Mouse (Mus musculus): ENCODE measurements around the gene Ush1g.

Ush1g gene

DNA sequence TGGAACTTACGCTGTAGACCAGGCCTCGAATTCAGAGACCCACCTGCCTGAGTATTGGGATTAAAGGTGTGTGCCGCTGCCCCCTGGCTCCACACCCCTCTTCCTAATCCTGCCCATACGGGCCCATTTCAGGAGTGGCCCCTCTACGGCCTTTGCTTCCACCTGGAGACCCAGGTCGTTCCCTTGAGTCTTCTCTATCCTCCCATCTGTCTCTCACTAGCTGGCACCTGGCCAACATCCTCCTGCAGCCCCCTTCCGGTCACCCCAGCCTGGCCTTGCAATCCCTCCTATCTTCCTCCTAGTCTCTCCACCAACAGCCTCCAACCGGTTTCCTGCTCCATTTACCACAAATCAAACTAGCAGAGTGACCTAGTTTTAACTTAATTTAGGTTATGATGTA, 32.0 kb downstream of the Ush1g start:
- ATAC-seq (ENCODE audit: low TSS enrichment) = no peak

DNA sequence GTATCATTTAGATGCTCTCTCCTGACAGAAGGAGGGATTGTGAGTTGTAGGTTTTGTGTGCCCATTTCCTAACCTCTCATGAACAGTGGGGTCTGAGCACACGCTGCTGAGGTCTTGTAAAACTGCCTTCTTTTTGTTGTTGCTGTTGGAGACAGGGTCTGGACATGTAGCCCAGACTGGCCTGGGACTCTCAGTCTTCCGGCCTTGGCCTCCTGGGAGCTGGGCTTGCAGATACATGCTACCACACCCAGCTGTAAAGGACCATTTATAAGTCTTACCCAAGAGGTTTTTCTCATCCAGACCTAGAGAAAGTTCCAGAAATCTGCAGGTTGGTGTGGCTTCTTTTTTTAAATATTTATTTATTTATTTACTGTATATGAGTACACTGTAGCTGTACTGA, 33.5 kb downstream of the Ush1g start:
- no peak for ATAC-seq (ENCODE audit: low TSS enrichment)

DNA sequence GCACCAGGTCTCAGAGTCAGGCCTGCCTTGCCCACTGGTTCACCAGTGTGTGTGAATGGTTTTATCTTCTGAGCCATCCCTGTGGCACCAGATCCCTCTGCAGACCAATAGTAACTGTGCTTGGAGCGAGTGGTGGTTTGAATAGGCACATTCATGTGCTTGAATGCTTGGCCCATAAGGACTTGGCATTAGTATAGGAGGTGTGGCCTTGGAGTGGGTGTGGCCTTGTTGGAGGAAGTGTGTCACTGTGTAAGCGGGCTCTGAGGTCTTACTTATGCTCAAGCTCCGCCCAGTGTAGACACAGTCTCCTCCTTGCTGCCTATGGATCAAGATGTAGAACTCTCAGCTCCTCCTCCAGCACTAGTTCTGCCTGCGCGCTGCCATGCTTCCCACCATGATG, 34.5 kb downstream of the Ush1g start:
- no peak for ATAC-seq (ENCODE audit: low TSS enrichment)

DNA sequence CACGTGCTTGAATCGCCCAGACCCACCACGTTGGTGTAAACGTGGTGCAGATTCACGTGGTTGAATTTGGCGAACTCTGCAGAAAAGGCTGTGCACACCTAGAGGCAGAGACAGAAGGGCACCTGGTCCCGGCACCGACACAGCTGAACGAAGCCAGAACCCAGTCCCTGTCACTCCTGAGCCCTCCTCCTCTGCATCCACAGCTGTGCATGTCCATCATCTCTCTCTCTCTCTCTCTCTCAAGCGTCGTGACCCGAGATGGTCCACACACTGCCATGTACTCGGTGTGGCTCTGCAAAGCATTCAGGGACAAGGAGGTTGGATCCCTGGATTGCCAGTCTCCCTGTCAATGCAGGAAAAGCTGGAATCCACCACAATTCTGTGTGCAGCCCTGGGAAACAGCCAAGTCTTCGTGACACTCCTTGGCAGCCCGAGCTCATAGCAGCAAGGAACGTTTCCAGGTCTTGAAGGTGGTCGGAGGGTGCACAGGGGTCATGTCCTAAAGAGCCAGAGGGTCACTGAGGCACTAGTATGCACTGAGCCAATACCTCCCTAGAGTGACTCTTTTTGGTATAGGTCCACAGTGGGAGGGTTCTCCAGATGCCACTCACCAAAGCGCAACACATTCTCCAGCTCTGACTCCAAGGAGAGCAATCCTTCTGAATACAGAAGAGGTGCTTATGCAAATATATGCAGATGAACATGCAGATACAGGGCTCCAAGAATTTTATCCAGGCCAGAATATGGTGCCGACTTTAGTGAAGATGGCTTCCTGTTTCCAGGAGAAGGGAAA, 35.4 kb downstream of the Ush1g start:
- peak; percentile 79 for ATAC-seq (ENCODE audit: low TSS enrichment)

DNA sequence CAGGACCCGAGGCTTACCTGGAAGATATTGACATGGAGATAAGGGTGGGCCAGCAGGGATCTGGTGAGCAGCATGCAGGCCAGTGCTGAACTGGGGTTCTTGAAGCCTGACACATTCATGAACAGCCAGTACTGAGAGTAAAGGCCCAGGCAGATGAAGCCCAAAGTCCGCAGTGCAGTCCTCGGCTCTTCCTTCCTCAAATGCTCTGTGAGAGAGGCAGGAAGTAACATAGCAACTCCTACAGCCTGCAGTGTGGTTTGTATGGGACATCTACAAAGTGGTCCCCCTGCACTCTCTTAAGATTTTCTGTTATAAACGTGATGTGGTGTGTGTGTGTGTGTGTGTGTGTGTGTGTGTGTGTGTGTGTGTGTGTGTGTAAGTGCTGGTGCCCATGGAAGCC, 36.6 kb downstream of the Ush1g start:
- no peak for ATAC-seq (ENCODE audit: low TSS enrichment)

DNA sequence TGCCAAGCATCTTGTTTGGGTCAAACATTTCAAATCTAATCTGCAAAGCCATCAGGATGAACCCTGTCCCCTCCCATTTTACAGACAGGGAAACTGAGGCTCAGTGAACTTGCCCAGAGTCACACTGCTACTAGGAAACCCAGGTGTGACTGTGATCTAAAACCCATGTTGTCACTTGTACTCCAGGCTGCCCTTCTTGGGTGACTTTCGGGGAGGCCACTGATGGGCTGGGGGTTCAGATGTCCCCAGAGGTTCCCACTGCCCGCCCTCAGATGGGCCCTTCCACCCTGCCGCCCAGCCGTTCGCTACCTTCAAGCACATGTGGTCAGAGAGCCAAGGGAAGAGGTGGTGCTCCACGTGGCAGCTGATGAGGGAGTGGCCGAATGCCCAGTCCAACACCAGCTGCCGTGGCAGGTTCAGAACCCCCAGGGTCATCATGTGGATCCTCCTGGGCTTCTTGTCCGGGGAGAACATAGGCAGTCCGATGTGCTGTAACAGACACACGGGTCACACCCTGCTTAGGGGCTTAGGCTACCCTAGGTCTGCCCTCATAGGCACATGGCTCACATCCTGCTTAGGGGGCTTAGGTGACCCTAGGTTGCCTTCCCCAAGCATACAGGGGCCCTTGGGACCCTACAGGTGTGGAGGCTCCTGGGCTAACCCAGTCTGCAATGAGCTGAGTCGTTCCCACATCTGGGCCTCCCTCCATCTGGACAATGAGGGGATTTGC, 37.8 kb downstream of the Ush1g start:
- ATAC-seq (ENCODE audit: low TSS enrichment) = no peak

DNA sequence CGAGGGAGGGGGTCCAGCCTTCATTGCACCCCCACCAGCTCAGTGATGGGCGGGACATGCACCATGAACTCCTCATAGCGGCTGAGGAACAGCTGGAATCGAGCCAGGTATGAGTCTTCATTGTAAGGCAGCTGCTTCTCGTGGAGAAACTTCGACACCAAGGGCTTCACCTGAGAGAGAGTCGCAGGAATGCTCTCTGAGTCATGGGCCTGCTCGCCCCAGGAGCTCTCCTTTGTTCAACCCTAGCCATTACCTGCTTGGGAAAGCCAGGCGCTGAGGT, 38.4 kb downstream of the Ush1g start:
- ATAC-seq (ENCODE audit: low TSS enrichment) = no peak

DNA sequence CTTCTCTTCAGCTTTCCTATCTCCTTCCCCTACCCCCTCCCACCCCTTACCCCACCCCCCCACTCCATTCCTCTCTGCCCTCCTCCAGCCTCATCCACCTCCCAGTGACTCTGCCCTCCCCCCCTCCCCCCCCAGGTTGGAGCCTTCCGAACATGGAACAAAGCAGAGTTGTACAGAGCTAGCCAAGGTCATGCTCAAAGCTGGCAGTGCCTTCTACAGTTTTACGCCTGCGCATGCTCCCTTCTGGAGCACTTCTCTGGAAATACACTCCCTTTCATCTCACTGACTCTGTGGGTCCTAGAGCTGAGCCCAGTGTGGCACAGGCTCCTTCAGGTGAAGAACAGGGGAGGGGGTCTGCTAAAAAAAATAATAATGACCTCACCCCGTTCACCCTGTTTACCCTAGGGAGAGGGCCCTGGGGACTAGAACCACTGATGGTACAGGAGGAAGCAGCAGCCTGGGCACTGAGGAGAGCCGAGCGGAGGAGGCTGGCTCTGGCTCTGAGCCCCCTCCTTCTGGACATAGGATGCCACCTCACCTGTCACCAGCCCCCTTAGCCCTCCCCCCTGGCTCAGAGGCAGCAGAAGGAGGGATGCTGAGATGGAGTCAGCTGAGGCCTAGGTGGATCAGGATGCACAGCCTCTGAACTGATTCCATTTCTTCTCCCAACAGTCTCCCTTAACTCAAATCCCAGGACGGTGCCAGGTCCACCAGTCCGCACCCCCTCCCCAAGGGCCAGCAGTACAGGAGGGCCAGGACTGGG, 38.9 kb downstream of the Ush1g start:
- ATAC-seq (ENCODE audit: low TSS enrichment) = no peak

DNA sequence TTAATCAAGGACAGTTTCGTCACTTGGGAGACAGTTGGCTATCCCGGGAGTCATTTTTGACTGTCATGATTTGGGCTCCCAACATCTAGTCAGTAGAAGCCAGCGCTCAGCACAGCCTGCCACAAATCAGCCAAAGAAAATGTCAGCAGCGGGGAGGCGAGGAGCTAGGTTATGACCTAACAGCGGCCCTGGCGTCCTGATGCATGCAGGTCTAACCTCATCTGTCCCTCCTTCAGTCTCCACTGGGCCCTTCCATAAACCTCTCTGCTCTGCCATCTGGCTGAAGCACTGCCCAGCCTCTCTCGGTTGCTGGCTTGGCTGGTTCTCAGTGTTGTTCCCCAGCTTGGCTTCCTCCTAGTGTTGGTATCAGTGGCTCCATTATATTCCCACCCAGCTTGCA, 39.5 kb downstream of the Ush1g start:
- peak; percentile 7; the same call in 1 of the 2 replicates for ATAC-seq (ENCODE audit: low TSS enrichment)

DNA sequence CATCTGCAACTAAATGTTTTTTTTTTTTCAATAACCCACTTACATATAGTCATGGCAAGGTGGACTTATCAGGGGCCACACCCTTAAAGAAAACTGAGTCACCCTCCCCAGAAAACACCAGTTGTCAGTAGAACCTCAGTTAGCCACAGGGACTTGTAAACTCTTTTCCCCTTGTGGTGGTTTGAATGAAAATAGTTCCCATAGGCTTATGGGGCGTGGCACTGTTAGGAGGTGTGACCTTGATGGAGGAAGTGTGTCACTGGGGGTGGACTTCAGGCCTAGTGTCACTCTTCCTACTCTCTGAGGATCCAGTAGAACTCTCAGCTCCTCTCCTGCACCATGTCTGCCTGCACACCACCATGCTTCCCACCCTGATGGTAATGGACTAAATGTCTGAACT, 42.1 kb downstream of the Ush1g start:
- no peak for ATAC-seq (ENCODE audit: low TSS enrichment)

DNA sequence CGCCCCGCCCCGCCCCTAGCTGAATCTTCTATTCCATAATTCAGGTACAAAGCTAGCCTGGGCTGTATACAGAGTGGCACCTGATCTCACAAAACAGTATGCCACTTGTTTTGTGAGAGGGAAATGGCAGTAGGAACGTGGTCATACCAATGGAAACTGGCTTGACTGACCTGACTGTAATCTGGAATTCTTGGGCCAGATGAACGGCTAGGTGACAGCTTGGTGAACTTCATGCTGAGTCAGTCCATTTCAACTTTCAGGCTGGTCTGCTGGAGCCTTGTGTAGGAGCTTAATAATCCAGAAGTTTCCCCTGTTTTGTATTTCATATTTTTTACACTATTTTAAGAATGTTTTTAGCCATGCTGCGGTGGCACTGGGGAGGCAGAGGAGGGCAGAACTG, 43.7 kb downstream of the Ush1g start:
- ATAC-seq (ENCODE audit: low TSS enrichment) = no peak

DNA sequence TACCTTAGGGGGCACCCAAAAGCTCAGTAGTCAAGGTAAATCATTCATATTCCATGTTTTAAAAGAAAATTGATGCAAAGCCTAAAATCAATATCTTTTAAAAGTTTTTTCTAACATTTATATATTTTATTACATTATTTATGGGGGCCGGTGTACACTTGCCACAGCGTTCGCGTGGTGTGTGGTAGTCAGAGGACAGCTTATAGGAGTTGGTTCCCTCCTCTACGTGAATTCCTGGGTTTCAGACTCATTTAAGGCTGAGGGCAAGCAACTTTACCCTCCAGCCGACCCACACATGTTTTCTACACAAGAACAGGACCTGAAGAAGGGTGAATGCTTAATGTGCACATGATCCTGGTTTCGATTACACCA, 44.3 kb downstream of the Ush1g start:
- ATAC-seq (ENCODE audit: low TSS enrichment) = no peak

DNA sequence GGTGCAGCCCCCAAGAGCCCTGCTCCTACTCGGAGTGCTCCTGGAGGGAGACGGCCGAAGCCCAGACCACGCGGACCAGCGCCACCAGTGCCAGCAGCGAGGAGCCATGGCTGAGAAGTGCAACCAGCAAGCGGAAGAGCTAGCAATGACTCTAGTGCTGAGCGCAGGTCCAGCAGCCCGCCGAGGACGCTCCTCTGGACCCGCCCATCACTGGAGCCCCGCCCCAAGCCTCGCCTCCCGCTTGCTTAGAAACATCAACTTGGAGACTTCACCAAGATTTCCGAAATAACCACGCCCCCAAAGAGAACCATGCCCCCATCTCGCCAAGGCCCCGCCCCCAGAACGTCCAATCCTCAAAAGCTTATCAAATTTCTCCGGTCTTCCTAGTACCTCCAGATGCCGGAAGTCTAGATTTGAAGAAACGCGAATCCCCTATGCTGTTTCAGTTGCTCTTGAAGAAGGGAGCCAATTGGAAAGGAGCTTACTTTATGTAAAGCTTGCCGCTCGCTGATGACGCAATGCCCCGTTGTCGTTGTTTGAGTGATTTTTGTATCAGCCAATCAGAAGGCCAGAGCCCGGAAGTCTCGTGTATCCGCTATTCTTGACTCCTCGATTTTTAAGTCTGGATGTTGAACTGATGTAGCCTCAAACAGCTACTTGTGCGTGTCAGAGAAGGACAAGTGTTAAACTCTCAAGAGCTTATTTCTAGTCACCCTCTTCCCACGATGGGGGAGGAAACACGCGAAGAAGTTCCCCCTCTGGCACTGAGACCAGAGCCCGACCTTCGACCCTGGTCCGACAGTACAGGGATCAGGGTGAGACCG, 44.8 kb downstream of the Ush1g start, which contains the start of gene Fdxr:
Gene Fdxr (minus strand): TSS at position 271 of the 824 bp plus-strand sequence.
- peak; percentile 91 for ATAC-seq (ENCODE audit: low TSS enrichment)

DNA sequence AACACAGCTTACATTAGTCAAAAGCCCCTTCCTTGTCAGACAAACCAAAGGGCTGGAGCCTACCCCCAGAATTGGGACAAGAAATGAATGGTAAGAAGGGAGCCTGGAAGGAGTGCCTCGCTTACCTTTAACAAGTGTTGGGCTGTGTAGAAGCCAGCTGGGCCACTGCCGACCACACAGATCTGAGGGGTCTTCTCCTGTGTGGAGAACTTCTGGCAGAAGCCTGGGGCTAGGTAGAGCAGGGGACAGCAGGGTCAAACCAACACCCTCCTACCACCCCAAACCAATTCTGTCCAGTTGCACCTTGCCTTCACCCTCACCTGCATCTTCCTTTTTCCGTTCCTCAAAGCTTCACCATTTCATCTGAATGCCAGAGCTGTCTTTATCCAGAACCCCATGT, 45.9 kb downstream of the Ush1g start:
- ATAC-seq (ENCODE audit: low TSS enrichment) = no peak

DNA sequence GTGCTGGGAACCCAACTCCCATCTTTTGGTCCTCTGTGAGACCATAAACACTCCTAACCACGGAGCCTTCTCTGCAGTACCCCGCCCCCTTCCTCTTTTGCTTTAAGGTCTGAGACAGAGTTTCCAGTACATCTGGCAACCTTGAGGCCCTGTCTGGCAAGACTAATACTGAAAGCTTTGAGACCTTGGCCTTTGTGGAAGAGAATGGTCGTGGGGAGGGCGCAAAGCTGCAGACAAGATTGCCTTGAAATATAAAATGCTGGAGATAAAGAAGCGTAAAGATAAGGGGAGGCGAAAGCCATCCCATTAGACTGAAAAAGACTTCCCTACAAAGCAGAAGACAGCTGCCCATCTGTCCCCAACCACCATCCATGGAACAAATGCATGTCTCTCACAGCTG, 46.3 kb downstream of the Ush1g start:
- ATAC-seq (ENCODE audit: low TSS enrichment) = no peak

DNA sequence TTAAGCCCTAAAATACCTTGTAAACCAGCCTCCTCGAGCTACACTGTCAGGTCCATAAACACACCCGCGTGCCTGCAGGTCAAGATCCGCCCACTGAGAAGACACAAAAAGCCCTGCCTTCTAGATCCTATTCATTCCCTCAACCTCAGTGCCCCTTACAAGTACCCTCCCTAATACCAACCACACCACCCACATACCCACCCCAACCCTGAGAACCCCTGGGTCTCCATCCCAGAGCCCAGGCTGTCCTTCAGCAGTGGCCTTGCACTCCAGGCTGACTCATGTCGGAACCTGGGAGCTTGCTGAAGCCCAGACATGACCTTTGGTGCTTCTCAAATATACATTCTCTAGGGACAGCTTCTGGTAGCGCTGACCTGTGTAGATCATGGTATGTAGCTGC, 47.1 kb downstream of the Ush1g start:
- no peak for ATAC-seq (ENCODE audit: low TSS enrichment)

DNA sequence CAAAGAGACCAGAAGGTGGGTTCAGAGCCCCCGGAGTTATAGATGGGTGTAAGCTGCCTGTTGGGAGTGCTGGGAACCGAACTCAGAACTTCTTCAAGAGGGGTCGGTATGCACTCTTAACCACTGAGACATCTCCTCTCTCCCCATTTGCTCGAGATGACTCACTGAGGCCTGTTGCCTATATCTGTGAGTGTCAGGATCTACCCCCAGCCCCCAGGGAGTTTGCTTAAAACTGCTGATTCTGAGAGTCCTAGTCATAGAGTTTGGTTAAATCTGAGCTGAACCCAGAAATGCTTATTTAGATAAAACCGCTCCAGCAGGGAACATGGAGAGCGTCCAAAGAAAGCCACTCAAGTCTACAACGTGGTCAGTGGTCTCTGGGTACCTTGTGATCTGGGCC, 47.7 kb downstream of the Ush1g start:
- no peak for ATAC-seq (ENCODE audit: low TSS enrichment)

DNA sequence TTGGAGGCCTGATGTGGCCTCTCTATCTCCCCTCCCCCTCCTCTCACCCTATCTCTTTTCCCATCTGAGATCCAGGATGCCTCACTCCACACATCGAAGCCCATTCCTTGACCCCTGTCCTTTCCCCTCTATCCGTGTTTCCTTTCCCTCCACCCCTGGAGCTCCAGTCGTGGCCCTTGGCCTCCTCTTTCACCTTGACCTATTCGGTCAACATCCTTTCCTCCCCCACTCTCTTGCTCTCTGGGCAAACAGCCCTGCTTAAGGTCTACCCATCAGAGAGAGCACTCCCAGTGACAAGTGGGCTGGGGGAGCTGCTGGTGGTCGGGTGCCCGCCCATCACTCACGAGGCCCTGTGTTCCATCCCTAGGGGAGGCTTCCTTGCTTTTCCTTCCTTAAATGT, 48.1 kb downstream of the Ush1g start:
- no peak for ATAC-seq (ENCODE audit: low TSS enrichment)

DNA sequence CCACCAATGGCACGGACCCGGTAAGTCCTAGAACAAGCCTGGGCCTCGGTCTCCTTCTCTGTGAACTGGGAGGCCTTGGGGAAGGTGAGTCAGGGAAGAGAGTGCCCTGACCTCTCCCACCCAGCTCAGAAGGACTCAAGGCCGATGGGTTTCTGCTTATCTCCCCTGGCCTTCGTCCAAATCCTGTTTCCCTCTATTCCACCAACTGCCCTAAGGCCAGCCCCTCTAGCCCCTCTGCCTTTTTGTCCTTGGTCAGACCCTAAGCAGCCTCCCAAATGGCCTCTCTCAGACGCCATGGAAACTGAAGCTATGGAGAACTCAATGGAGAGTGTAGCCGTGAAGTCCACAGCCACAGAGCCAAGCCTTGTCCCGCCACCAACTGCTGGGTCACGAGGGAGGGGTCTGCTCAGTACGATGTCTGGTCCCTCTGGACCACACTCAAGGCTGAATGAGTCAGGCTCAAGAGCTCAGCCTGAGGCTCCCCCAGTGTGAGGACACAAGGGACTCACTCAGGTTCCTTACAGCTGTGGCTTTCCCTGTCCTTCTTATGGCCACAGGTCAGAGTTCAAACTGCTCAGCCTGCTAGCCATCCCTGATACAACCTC, 48.8 kb downstream of the Ush1g start:
- no peak for ATAC-seq (ENCODE audit: low TSS enrichment)

DNA sequence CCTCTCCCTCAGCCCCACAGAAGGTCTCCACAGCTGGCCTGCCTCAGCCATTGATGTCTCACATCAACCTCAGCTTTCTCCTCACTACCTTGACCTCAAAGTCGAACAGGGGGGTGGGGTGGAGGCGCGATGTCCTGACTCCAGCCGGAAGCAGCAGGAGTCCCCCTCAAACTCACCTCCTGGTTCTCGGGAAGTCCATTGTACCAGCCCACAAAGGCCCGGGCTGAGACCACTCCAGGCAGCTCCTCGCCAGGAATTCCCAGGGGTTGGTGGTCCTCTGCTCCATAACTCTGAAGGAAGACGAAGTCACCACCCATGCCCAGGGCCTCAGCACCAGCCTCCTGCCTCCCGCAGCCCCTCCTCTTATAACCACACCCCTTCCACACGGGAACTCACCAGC, 50.4 kb downstream of the Ush1g start:
- no peak for ATAC-seq (ENCODE audit: low TSS enrichment)

DNA sequence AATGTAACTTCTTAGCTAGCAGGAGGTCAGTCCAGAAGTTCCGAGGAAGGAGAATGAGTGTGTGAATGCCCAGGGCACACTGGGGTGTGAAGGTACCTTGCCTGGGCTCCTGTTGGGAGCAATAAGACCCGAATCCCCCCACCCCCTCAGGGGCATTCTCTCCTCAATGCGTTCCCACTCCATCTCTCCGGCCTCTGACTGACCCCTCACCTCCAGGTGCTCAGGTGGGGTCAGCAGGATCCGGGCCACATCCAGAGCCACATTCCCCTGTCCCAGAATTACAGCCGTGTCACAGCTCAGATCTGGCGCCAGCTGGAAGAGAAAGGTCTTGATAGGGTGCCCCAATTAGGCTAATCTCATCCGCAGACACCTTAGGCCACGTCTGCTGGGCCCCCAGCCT, 50.8 kb downstream of the Ush1g start:
- no peak for ATAC-seq (ENCODE audit: low TSS enrichment)

Data from frontal cortex, adult (tissue).